Mouse (Mus musculus) myocyte (in vitro differentiated cells): ENCODE measurements around the gene Anks1b. TPM values are rescaled to one million over a fixed set of nuclear protein-coding genes. Genes with fewer than 3 reads are reported as not detected.

Experiments
- H3K27me3 ChIP-seq: one replicate; pipeline ENCODE4 v1.6.1; 2011; ENCODE audit not compliant: control insufficient read depth, insufficient read depth, insufficient read length
- H3K36me3 ChIP-seq: one replicate; pipeline ENCODE4 v1.6.1; 2011; ENCODE audit not compliant: control insufficient read depth, insufficient read depth
- H3K4me2 ChIP-seq: one replicate; pipeline ENCODE4 v1.6.1; 2011; ENCODE audit warnings: low read depth, control low read depth
- H3K4me3 ChIP-seq: one replicate; pipeline ENCODE4 v1.5.1; 2011; ENCODE audit warnings: mild to moderate bottlenecking, control low read depth, moderate library complexity
- H3K79me2 ChIP-seq: one replicate; pipeline ENCODE4 v1.6.1; 2011; ENCODE audit not compliant: control insufficient read depth, insufficient read depth
- H3ac ChIP-seq: one replicate; pipeline ENCODE4 v1.6.1; 2011; ENCODE audit not compliant: control insufficient read depth, insufficient read length
- CEBPB ChIP-seq: IDR thresholded peaks from 2 replicates; pipeline ENCODE4 v1.6.1; 2011; ENCODE audit warnings: mild to moderate bottlenecking, moderate library complexity; ENCODE audit not compliant: poor library complexity, insufficient read depth, severe bottlenecking
- E2F4 ChIP-seq: IDR thresholded peaks from one replicate; pipeline ENCODE4 v1.6.1; 2011; ENCODE audit warnings: mild to moderate bottlenecking, control low read depth, moderate library complexity; ENCODE audit not compliant: insufficient read depth
- MAX ChIP-seq: IDR thresholded peaks from one replicate; pipeline ENCODE4 v1.6.1; 2011; ENCODE audit warnings: low read depth, mild to moderate bottlenecking, control low read depth
- MYOD1 ChIP-seq, 3 experiments: IDR thresholded peaks; one replicate each; pipeline ENCODE4 v1.6.1; 2011; ENCODE audit warnings: control low read depth in 2 of 3, low read depth in 2 of 3, mild to moderate bottlenecking in 2 of 3, moderate library complexity in 1 of 3; ENCODE audit not compliant: insufficient read length in 2 of 3, control insufficient read depth in 1 of 3
- MYOG ChIP-seq, 3 experiments: IDR thresholded peaks; one replicate each; pipeline ENCODE4 v1.6.1; 2011; ENCODE audit warnings: control low read depth in 2 of 3, low read depth in 2 of 3, mild to moderate bottlenecking in 2 of 3; ENCODE audit not compliant: insufficient read length in 2 of 3, control insufficient read depth in 1 of 3, insufficient read depth in 1 of 3
- POLR2A ChIP-seq: IDR thresholded peaks from one replicate; pipeline ENCODE4 v1.6.1; 2011; ENCODE audit warnings: low read depth, mild to moderate bottlenecking, control low read depth, moderate library complexity; ENCODE audit not compliant: insufficient read length
- POLR2AphosphoS2 ChIP-seq: IDR thresholded peaks from one replicate; pipeline ENCODE4 v1.6.1; 2011; ENCODE audit warnings: low read depth, control low read depth; ENCODE audit not compliant: insufficient read length
- REST ChIP-seq: IDR thresholded peaks from one replicate; pipeline ENCODE4 v1.6.1; 2011; ENCODE audit warnings: mild to moderate bottlenecking, control low read depth, moderate library complexity; ENCODE audit not compliant: insufficient read depth, insufficient read length
- SRF ChIP-seq: IDR thresholded peaks from one replicate; pipeline ENCODE4 v1.6.1; 2011; ENCODE audit warnings: low read depth; ENCODE audit not compliant: control insufficient read depth, insufficient read length
- TCF12 ChIP-seq: IDR thresholded peaks from one replicate; pipeline ENCODE4 v1.6.1; 2011; ENCODE audit warnings: mild to moderate bottlenecking, control low read depth; ENCODE audit not compliant: poor library complexity, insufficient read depth, severe bottlenecking
- TCF3 ChIP-seq: IDR thresholded peaks from one replicate; pipeline ENCODE4 v1.6.1; 2011; ENCODE audit warnings: low read depth, control low read depth; ENCODE audit not compliant: insufficient read length
- USF1 ChIP-seq: IDR thresholded peaks from one replicate; pipeline ENCODE4 v1.6.1; 2011; ENCODE audit warnings: low read depth, mild to moderate bottlenecking, control low read depth, moderate library complexity
- polyA plus RNA-seq: library from polyadenylated mRNA; unstranded; fragments of >200 nt; fragmentation: generic; extraction: Trizol; gene quantifications from one replicate; pipeline ENCODE4 v1.2.1, GENCODE M21; 2012; ENCODE audit warnings: missing spikeins

Gene Anks1b
- polyA plus RNA-seq, 1 experiment = 0.13 TPM

DNA sequence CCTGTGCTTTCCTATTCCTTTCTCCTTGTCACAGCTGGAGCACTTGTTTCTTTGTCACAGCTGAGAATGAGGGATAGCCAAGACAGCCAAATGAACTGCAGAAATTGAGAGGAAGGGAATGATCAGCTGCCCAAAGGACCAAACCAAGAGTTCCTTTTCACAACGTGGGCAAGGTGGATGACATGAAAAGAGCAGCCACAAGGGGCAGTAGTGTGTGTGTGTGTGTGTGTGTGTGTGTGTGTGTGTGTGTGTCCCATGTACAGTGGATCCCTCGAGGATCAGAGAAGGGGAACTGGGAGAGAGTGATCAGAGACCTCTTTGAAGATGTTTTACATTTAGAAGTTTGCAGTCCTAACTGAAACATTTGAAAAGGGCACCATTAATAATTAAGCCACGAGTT, 35.8 kb upstream of the Anks1b start:
- TF ChIP-seq POLR2AphosphoS2 (no peak), SRF (no peak)
- Histone ChIP-seq H3ac (no peak overlapping the region), H3K79me2 (no peaks in the 10 kb centered on the region)

DNA sequence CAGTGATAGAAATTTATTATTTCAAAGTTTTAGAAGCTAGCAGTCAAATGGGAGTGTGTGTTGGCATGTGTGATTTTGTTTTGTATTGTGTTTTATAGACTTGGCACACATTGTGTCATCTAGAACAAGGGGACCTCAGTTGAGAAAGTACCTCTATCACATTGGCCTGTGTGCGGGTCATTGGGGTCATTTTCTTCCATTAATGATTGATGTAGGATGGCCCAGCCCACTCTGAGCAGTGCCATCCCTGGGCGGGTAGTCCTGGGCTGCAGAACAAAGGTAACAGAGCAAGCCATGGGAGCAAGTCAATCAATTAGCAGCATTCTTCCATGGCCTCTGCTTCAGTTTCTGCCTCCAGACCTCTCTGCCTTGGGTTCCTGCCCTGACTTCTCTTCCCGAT, 34.5 kb upstream of the Anks1b start:
- Histone ChIP-seq H3K4me3 (no peak overlapping the region), H3K27me3 (no peaks in the 10 kb centered on the region), H3ac (no peak overlapping the region), H3K79me2 (no peaks in the 10 kb centered on the region), H3K4me2 (no peak overlapping the region), H3K36me3 (no peaks in the 10 kb centered on the region)
- no peak for TF ChIP-seq POLR2AphosphoS2
- TF ChIP-seq REST = no peak
- no peak for TF ChIP-seq SRF
- TF ChIP-seq TCF12 = no peak
- TF ChIP-seq MYOD1 (IDR thresholded peaks at IDR 0.05; ENCODE audit: control insufficient read depth in 1 of 3, insufficient read length in 2 of 3, low read depth in 2 of 3) = no peak
- TF ChIP-seq CEBPB = no peak
- TF ChIP-seq TCF3 = no peak
- TF ChIP-seq MYOG (IDR thresholded peaks at IDR 0.05; ENCODE audit: control insufficient read depth in 1 of 3, insufficient read depth in 1 of 3, insufficient read length in 2 of 3, low read depth in 2 of 3) = no peak
- TF ChIP-seq POLR2A = no peak
- no peak for TF ChIP-seq USF1

More for the DNA sequence above, 35.8 kb upstream of the Anks1b start:
- Histone ChIP-seq H3K36me3 (no peaks in the 10 kb centered on the region), H3K4me2 (no peak overlapping the region), H3K4me3 (no peak overlapping the region), H3K27me3 (no peaks in the 10 kb centered on the region)

DNA sequence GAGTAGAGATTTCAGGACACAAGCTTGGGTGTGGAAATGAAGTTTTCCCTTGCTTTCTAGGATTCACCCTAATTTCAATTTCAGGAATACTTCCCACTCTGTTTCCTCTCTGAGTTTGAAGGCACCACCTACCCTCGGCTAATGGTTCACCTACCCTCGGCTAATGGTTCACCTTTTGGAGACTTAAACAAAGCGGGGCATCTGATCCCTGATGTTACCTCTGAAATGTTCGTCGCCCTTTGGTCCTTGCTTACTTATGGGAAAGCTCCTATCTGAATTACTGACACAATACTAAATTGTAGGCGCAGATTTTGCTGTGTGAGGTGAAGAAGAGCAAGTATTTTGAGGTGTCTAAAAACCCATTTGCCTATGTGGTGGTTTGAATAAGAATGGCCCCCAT, 22.4 kb upstream of the Anks1b start:
- no peak overlapping the region for H3K4me2 ChIP-seq
- no peaks in the 10 kb centered on the region for H3K27me3 ChIP-seq
- H3K79me2 ChIP-seq = no peaks in the 10 kb centered on the region
- H3K36me3 ChIP-seq = no peaks in the 10 kb centered on the region
- no peak overlapping the region for H3K4me3 ChIP-seq
- no peak overlapping the region for H3ac ChIP-seq
- TF ChIP-seq MYOG (IDR thresholded peaks at IDR 0.05; ENCODE audit: control insufficient read depth in 1 of 3, insufficient read depth in 1 of 3, insufficient read length in 2 of 3, low read depth in 2 of 3) = no peak
- no peak for TF ChIP-seq TCF12
- no peak for TF ChIP-seq MAX
- no peak for TF ChIP-seq USF1
- TF ChIP-seq SRF = no peak
- no peak for TF ChIP-seq CEBPB
- TF ChIP-seq MYOD1 (IDR thresholded peaks at IDR 0.05; ENCODE audit: control insufficient read depth in 1 of 3, insufficient read length in 2 of 3, low read depth in 2 of 3) = no peak
- TF ChIP-seq POLR2A = no peak

DNA sequence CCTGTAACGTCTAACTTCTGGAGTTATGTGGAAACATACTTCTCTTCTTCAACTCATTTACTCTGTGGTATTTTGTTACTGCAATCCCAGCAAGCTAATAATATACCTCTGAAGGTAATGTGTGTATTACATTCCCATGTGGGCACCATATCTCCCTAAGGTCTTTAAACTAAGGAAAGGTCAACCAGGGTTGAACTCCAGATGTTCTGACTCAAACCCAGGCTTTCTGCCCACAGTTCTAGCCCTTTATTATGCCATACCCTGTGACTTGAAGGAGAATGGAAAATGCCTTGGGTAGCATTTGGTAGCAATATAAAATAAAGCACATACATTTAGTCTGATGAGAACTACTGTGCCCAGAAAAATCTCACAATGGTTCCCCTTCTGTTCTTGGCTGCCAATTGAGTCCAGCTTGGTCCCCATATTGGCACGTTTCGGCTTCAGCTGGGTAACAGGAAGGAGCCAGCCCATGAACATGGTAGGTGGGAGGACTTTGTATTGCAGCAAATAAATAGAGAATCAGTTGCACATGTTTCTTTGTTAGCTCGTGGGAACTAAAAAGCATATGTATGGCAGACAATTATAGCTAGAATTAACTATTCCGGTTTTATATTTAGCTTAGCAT, 17.9 kb upstream of the Anks1b start:
- H3K79me2 ChIP-seq = no peaks in the 10 kb centered on the region
- no peaks in the 10 kb centered on the region for H3K36me3 ChIP-seq
- no peak overlapping the region for H3K4me2 ChIP-seq
- H3K4me3 ChIP-seq = no peak overlapping the region
- no peak for TF ChIP-seq CEBPB
- no peak for TF ChIP-seq MAX
- TF ChIP-seq USF1 = no peak
- no peak for TF ChIP-seq POLR2AphosphoS2
- no peak for TF ChIP-seq REST
- TF ChIP-seq E2F4 = no peak
- no peak for TF ChIP-seq MYOG (IDR thresholded peaks at IDR 0.05; ENCODE audit: control insufficient read depth in 1 of 3, insufficient read depth in 1 of 3, insufficient read length in 2 of 3, low read depth in 2 of 3)
- no peak for TF ChIP-seq TCF12
- TF ChIP-seq SRF = no peak
- TF ChIP-seq TCF3 = no peak
- no peak for TF ChIP-seq POLR2A
- TF ChIP-seq MYOD1 (IDR thresholded peaks at IDR 0.05; ENCODE audit: control insufficient read depth in 1 of 3, insufficient read length in 2 of 3, low read depth in 2 of 3) = no peak
- H3K27me3 ChIP-seq = no peaks in the 10 kb centered on the region
- no peak overlapping the region for H3ac ChIP-seq

DNA sequence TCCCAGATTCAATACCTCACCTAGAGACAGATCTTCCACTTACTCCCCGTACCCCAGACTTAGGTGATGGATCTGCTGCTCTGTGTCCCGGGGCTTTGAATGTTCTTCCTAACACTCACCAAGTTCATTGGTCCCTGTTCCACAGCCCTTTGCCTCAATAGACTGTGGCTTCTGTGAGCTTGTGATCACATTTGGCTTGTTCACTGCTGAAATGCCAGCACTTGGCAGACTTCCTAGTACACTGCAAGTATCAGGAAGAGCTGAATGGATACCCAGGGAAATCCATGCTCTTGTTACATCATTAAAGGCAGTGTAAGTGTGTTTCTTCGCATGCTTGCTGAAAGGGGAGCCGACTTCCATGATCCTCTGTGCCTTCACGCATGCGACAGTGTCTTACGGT, 17.0 kb upstream of the Anks1b start:
- H3K4me2 ChIP-seq = no peak overlapping the region
- no peaks in the 10 kb centered on the region for H3K27me3 ChIP-seq
- H3K79me2 ChIP-seq = no peaks in the 10 kb centered on the region
- no peaks in the 10 kb centered on the region for H3K36me3 ChIP-seq
- TF ChIP-seq POLR2A (no peak), POLR2AphosphoS2 (no peak), E2F4 (no peak), MYOD1 (IDR thresholded peaks at IDR 0.05; ENCODE audit: control insufficient read depth in 1 of 3, insufficient read length in 2 of 3, low read depth in 2 of 3) (no peak), REST (no peak), CEBPB (no peak), TCF3 (no peak), USF1 (no peak), MAX (no peak), MYOG (IDR thresholded peaks at IDR 0.05; ENCODE audit: control insufficient read depth in 1 of 3, insufficient read depth in 1 of 3, insufficient read length in 2 of 3, low read depth in 2 of 3) (no peak), TCF12 (no peak), SRF (no peak)
- H3K4me3 ChIP-seq = no peak overlapping the region
- no peak overlapping the region for H3ac ChIP-seq
